ENCODE assay signal across 8 mouse cellular contexts in genomic region chr7:3412036-3412435, GRCm38 (mm10). TPM values are rescaled to one million over a fixed set of nuclear protein-coding genes. Genes with fewer than 3 reads are reported as not detected.
DNase-seq lines count a peak whose midpoint lies in the region; ATAC-seq and TF ChIP-seq lines count a peak whose summit lies in the region.

No protein-coding gene starts in this region.

- TF ChIP-seq CTCF in gastrocnemius, adult 2 months (IDR thresholded peaks at IDR 0.05): peak; percentile 43

- intact Hi-C loops in gastrocnemius, adult 2 months (cut with DNase I): loop anchor here (10.0 kb wide), 1 partner anchor 77 kb away; the partner anchor contains the start of gene Cacng7

- H3K9ac ChIP-seq in forebrain, embryonic 13.5 days: peak overlapping the region; percentile 63
- peak overlapping the region; percentile 51 for H3K9ac ChIP-seq in limb, embryonic 13.5 days

- H3K36me3 ChIP-seq in forebrain, embryonic 13.5 days (ENCODE audit: poor library complexity, severe bottlenecking): no peaks in the 10 kb centered on the region
- no peaks in the 10 kb centered on the region for H3K36me3 ChIP-seq in limb, embryonic 13.5 days

- peak overlapping the region; percentile 64 for H3K4me3 ChIP-seq in gastrocnemius, adult 2 months
- peak overlapping the region; percentile 44 for H3K4me3 ChIP-seq in forebrain, embryonic 13.5 days
- H3K4me3 ChIP-seq in limb, embryonic 13.5 days: peak overlapping the region; percentile 43

- H3K27ac ChIP-seq in gastrocnemius, adult 2 months: no peak overlapping the region
- no peak overlapping the region for H3K27ac ChIP-seq in forebrain, embryonic 13.5 days
- no peak overlapping the region for H3K27ac ChIP-seq in limb, embryonic 13.5 days

- peaks cover 25% of the 10 kb centered on the region for H3K4me1 ChIP-seq in forebrain, embryonic 13.5 days
- H3K4me1 ChIP-seq in limb, embryonic 13.5 days: peaks cover 10% of the 10 kb centered on the region

- no peak for ATAC-seq in forebrain, embryonic 13.5 days
- no peak for ATAC-seq in limb, embryonic 13.5 days (ENCODE audit: low FRiP score, low read depth)

- peak; percentile 43 for DNase-seq in gastrocnemius, adult 2 months
- no peak for DNase-seq in gastrocnemius, adult 8-10 months (ENCODE audit: low spot score in 2 of 2)
- peak; percentile 85 for DNase-seq in A20 (ENCODE audit: low read depth, low spot score)
- peak; percentile 50 to 75 for DNase-seq in adrenal gland, postnatal 36 days
- DNase-seq in retina, embryonic 14.5 days (ENCODE audit: low spot score): peak; percentile 62
- DNase-seq in ovary, postnatal 10 days (ENCODE audit: low spot score): no peak

- 1% methylated on average over 16 of the region's 20 CpGs for WGBS in forebrain, embryonic 13.5 days
- 1% methylated on average over 20 of the region's 20 CpGs for WGBS in limb, embryonic 13.5 days

- H3K9me3 ChIP-seq in forebrain, embryonic 13.5 days (replicated peaks): no peaks in the 10 kb centered on the region
- H3K9me3 ChIP-seq in limb, embryonic 13.5 days: no peaks in the 10 kb centered on the region

- peak overlapping the region; percentile 86 for H3K4me2 ChIP-seq in forebrain, embryonic 13.5 days
- H3K4me2 ChIP-seq in limb, embryonic 13.5 days (replicated peaks): peak overlapping the region; percentile 75

- H3K27me3 ChIP-seq in forebrain, embryonic 13.5 days: peaks cover 38% of the 10 kb centered on the region
- H3K27me3 ChIP-seq in limb, embryonic 13.5 days: peaks cover 58% of the 10 kb centered on the region

RNA-seq across cellular contexts. Expression of gene Cacng6, which starts 12.0 kb away (rescaled TPM):
- total RNA-seq in gastrocnemius, adult 2 months (2021): 100 to 1,000 TPM; 102 to 120 TPM
- total RNA-seq in gastrocnemius, adult 8-10 months (2022): 100 to 1,000 TPM; 113 to 158 (median 136) TPM
- total RNA-seq in adrenal gland, postnatal 36 days (2021): not detected
- polyA plus RNA-seq in forebrain, embryonic 13.5 days (2015; fragmentation: Nextera tagmentation; extraction: Ambion mirVana): not detected in 2 replicates
- polyA plus RNA-seq in limb, embryonic 13.5 days (2015; fragmentation: Nextera tagmentation; extraction: Ambion mirVana): 6.8 and 7.4 TPM in 2 replicates

RNA-seq across cellular contexts. Expression of gene Cacng8, which starts 21.6 kb away (rescaled TPM):
- total RNA-seq in gastrocnemius, adult 2 months (2021): not detected
- not detected for total RNA-seq in gastrocnemius, adult 8-10 months (2022)
- 1 to 10 TPM; 2.0 to 5.1 TPM for total RNA-seq in adrenal gland, postnatal 36 days (2021)
- 10.0 and 12.6 TPM in 2 replicates for polyA plus RNA-seq in forebrain, embryonic 13.5 days (2015; fragmentation: Nextera tagmentation; extraction: Ambion mirVana)
- polyA plus RNA-seq in limb, embryonic 13.5 days (2015; fragmentation: Nextera tagmentation; extraction: Ambion mirVana): 6.5 and 6.8 TPM in 2 replicates

Comparison
In these comparisons a context has a peak if more than half of its experiments do, and no peak if none do; other contexts are left out.
1. DNase-seq: peak in gastrocnemius, adult 2 months (single experiment), A20 (single experiment), adrenal gland, postnatal 36 days (2 of 2) and retina, embryonic 14.5 days (single experiment); none in gastrocnemius, adult 8-10 months (0 of 2) and ovary, postnatal 10 days (single experiment).
2. RNA of gene Cacng6, which starts 12.0 kb away (total RNA-seq): 113 to 158 TPM in gastrocnemius, adult 8-10 months and 102 to 120 TPM in gastrocnemius, adult 2 months; not detected in adrenal gland, postnatal 36 days; every median in the first group is over 10 times any median in the second.
3. Peak in every context shown above with its lines, with median percentiles within 50 percentile points of each other: H3K4me3 ChIP-seq.